Mouse (Mus musculus) limb, embryonic 11.5 days (tissue): Measurements from ENCODE around the gene Nfatc3. TPM values are rescaled to one million over a fixed set of nuclear protein-coding genes. Genes with fewer than 3 reads are reported as not detected.

Experiments used
- ATAC-seq: fragments of 200-750 bp; cut with Nextera tagmentation; 2 replicates; pipeline ENCODE4 v1.8.0; 2017; ENCODE audit warnings: low read depth; ENCODE audit not compliant: insufficient number of reproducible peaks, low FRiP score, low TSS enrichment
- DNase-seq: peaks from one replicate; pipeline ENCODE4 v3.0.0-alpha.2; 2015; ENCODE audit warnings: low spot score
- H3K27ac ChIP-seq: fragments of 300-500 bp; sonication (generic); replicated peaks from 2 replicates; pipeline ENCODE4 v1.5.1; 2014; ENCODE audit warnings: low read depth, mild to moderate bottlenecking, low read length
- H3K27me3 ChIP-seq: fragments of 300-500 bp; sonication (generic); 2 replicates; pipeline ENCODE4 v1.6.1; 2014; ENCODE audit warnings: mild to moderate bottlenecking, low read length, mixed read lengths; ENCODE audit not compliant: control insufficient read depth, insufficient read depth
- H3K36me3 ChIP-seq: fragments of 300-500 bp; sonication (generic); 2 replicates; pipeline ENCODE4 v1.6.1; 2014; ENCODE audit warnings: mild to moderate bottlenecking, low read length, moderate library complexity, mixed read lengths; ENCODE audit not compliant: control insufficient read depth, insufficient read depth
- H3K4me1 ChIP-seq: fragments of 300-500 bp; sonication (generic); 2 replicates; pipeline ENCODE4 v1.6.1; 2014; ENCODE audit warnings: low read length, mixed read lengths; ENCODE audit not compliant: control insufficient read depth, insufficient read depth
- H3K4me2 ChIP-seq: fragments of 300-500 bp; sonication (generic); 2 replicates; pipeline ENCODE4 v1.6.1; 2014; ENCODE audit warnings: low read depth, mild to moderate bottlenecking, moderate library complexity; ENCODE audit not compliant: severe bottlenecking
- H3K4me3 ChIP-seq: fragments of 300-500 bp; sonication (generic); 2 replicates; pipeline ENCODE4 v1.5.1; 2014; ENCODE audit warnings: low read depth, low read length
- H3K9ac ChIP-seq: fragments of 300-500 bp; sonication (generic); 2 replicates; pipeline ENCODE4 v1.6.1; 2014; ENCODE audit warnings: mild to moderate bottlenecking, low read length
- H3K9me3 ChIP-seq: fragments of 300-500 bp; sonication (generic); 2 replicates; pipeline ENCODE4 v1.6.1; 2016; ENCODE audit warnings: low read length; ENCODE audit not compliant: control insufficient read depth
- WGBS: fragments of 180-500 bp; shearing (Covaris S2); extraction: QIAGEN DNeasy Blood & Tissue Kit; methylation state at CpG from one replicate; pipeline ENCODE4 v1.1.7; 2014; 5-methylcytosine and 5-hydroxymethylcytosine counted together
- polyA plus RNA-seq: library from polyadenylated mRNA; unstranded; fragments of >200 nt; fragmentation: Nextera tagmentation; extraction: Ambion mirVana; gene quantifications from 2 replicates; pipeline ENCODE4 v1.2.1, GENCODE M21; 2014

The Nfatc3 gene
- polyA plus RNA-seq, 1 experiment from 2014 or later, result 6.6 TPM

GRCm38 (mm10) chr8:106038721-106039120 is 19.9 kb upstream of the Nfatc3 start:
- Histone ChIP-seq H3K4me2 (no peak overlapping the region), H3K27me3 (no peaks in the 10 kb centered on the region), H3K36me3 (no peaks in the 10 kb centered on the region; the same call in 1 of the 2 replicates), H3K9ac (no peak overlapping the region), H3K9me3 (no peaks in the 10 kb centered on the region), H3K27ac (no peak overlapping the region), H3K4me3 (no peak overlapping the region), H3K4me1 (no peaks in the 10 kb centered on the region)
- DNase-seq (no peak), ATAC-seq (no peak)
- 93% methylated on average over 10 of the region's 10 CpGs for WGBS

- ATAC-seq (no peak), DNase-seq (no peak)
- Histone ChIP-seq H3K27ac (no peak overlapping the region), H3K36me3 (no peaks in the 10 kb centered on the region; the same call in 1 of the 2 replicates), H3K27me3 (no peaks in the 10 kb centered on the region), H3K4me3 (no peak overlapping the region), H3K4me1 (no peaks in the 10 kb centered on the region), H3K9me3 (no peaks in the 10 kb centered on the region), H3K9ac (no peak overlapping the region), H3K4me2 (no peak overlapping the region)
- 82% methylated on average over 4 of the region's 4 CpGs for WGBS
These were observed 19.0 kb upstream of the Nfatc3 start for GRCm38 (mm10) chr8:106039605-106040004.

GRCm38 (mm10) chr8:106040218-106040617 is 18.4 kb upstream of the Nfatc3 start:
- no peak for DNase-seq
- H3K27me3 ChIP-seq, result no peaks in the 10 kb centered on the region
- WGBS, result 75% methylated on average over 4 of the region's 4 CpGs

GRCm38 (mm10) chr8:106043055-106043454 is 15.6 kb upstream of the Nfatc3 start:
- DNase-seq, result no peak
- H3K36me3 ChIP-seq, result no peaks in the 10 kb centered on the region; the same call in 1 of the 2 replicates
- 77% methylated on average over 2 of the region's 2 CpGs for WGBS
- no peaks in the 10 kb centered on the region for H3K9me3 ChIP-seq
- no peak overlapping the region for H3K4me3 ChIP-seq
- H3K27ac ChIP-seq, result no peak overlapping the region
- no peak overlapping the region for H3K4me2 ChIP-seq
- no peaks in the 10 kb centered on the region for H3K4me1 ChIP-seq
- no peak overlapping the region for H3K9ac ChIP-seq
- no peak for ATAC-seq
- no peaks in the 10 kb centered on the region for H3K27me3 ChIP-seq

More at GRCm38 (mm10) chr8:106040218-106040617, 18.4 kb upstream of the Nfatc3 start:
- no peak overlapping the region for H3K27ac ChIP-seq
- H3K9ac ChIP-seq, result no peak overlapping the region
- no peak overlapping the region for H3K4me3 ChIP-seq
- no peaks in the 10 kb centered on the region; the same call in 1 of the 2 replicates for H3K36me3 ChIP-seq
- no peak for ATAC-seq
- no peaks in the 10 kb centered on the region for H3K9me3 ChIP-seq
- no peak overlapping the region for H3K4me2 ChIP-seq
- H3K4me1 ChIP-seq, result no peaks in the 10 kb centered on the region

GRCm38 (mm10) chr8:106044151-106044550 is 14.5 kb upstream of the Nfatc3 start:
- 90% methylated on average over 3 of the region's 3 CpGs for WGBS
- ATAC-seq, result no peak
- no peak for DNase-seq

GRCm38 (mm10) chr8:106046872-106047559 is 11.6 kb upstream of the Nfatc3 start:
- Histone ChIP-seq H3K4me1 (no peaks in the 10 kb centered on the region), H3K36me3 (peaks cover 2% of the 10 kb centered on the region), H3K9ac (no peak overlapping the region), H3K27ac (no peak overlapping the region), H3K9me3 (no peaks in the 10 kb centered on the region), H3K4me3 (no peak overlapping the region), H3K27me3 (no peaks in the 10 kb centered on the region), H3K4me2 (no peak overlapping the region)
- DNase-seq (no peak), ATAC-seq (no peak)
- WGBS, result 94% methylated on average over 11 of the region's 11 CpGs

More at GRCm38 (mm10) chr8:106044151-106044550, 14.5 kb upstream of the Nfatc3 start:
- Histone ChIP-seq H3K27ac (no peak overlapping the region), H3K36me3 (no peaks in the 10 kb centered on the region; the same call in 1 of the 2 replicates), H3K9ac (no peak overlapping the region), H3K9me3 (no peaks in the 10 kb centered on the region), H3K4me1 (no peaks in the 10 kb centered on the region), H3K4me2 (no peak overlapping the region), H3K4me3 (no peak overlapping the region), H3K27me3 (no peaks in the 10 kb centered on the region)

GRCm38 (mm10) chr8:106047854-106048630 is 10.6 kb upstream of the Nfatc3 start:
- Histone ChIP-seq H3K4me2 (no peak overlapping the region), H3K9ac (no peak overlapping the region), H3K9me3 (no peaks in the 10 kb centered on the region), H3K36me3 (peaks cover 2% of the 10 kb centered on the region), H3K27ac (no peak overlapping the region), H3K27me3 (no peaks in the 10 kb centered on the region), H3K4me1 (no peaks in the 10 kb centered on the region), H3K4me3 (no peak overlapping the region)
- DNase-seq (no peak), ATAC-seq (no peak)
- WGBS, result 84% methylated on average over 5 of the region's 5 CpGs

GRCm38 (mm10) chr8:106049840-106050239 is 8.8 kb upstream of the Nfatc3 start:
- Histone ChIP-seq H3K9ac (no peak overlapping the region), H3K4me2 (no peak overlapping the region), H3K9me3 (no peaks in the 10 kb centered on the region), H3K36me3 (peaks cover 2% of the 10 kb centered on the region), H3K27me3 (no peaks in the 10 kb centered on the region), H3K4me3 (no peak overlapping the region), H3K27ac (no peak overlapping the region), H3K4me1 (no peaks in the 10 kb centered on the region)
- WGBS, result 87% methylated on average over 6 of the region's 6 CpGs
- DNase-seq (no peak), ATAC-seq (no peak)
